Mouse (Mus musculus): Measurements from ENCODE around the gene Cds2.

GRCm38 (mm10) chr2:132305988-132306387 is 43.0 kb downstream of the Cds2 start:
- TF ChIP-seq CTCF (IDR thresholded peaks at IDR 0.05; ENCODE audit: low read depth, low read length) = peak; percentile 67
- TF ChIP-seq POLR2A (IDR thresholded peaks at IDR 0.05; ENCODE audit: borderline replicate concordance, low read depth, low read length) = no peak

Data from bone marrow macrophage, adult 2 months (primary cell).